Mouse (Mus musculus) liver, embryonic 11.5 days (tissue): ENCODE measurements around the gene Eif3c. TPM values are rescaled to one million over a fixed set of nuclear protein-coding genes. Genes with fewer than 3 reads are reported as not detected.

Source experiments
- ATAC-seq: fragments of 200-750 bp; cut with Nextera tagmentation; replicated peaks from 2 replicates; pipeline ENCODE4 v1.8.0; 2017; ENCODE audit warnings: moderate number of reproducible peaks, mild to moderate bottlenecking, moderate TSS enrichment, moderate library complexity; ENCODE audit not compliant: low FRiP score
- DNase-seq: peaks from one replicate; pipeline ENCODE4 v3.0.0-alpha.2; 2017; ENCODE audit warnings: low spot score
- H3K27ac ChIP-seq: fragments of 300-500 bp; sonication (generic); 2 replicates; pipeline ENCODE4 v1.5.1; 2014; ENCODE audit warnings: mild to moderate bottlenecking, low read depth, low read length, control low read depth
- H3K27me3 ChIP-seq: fragments of 300-500 bp; sonication (generic); replicated peaks from 2 replicates; pipeline ENCODE4 v1.6.1; 2014; ENCODE audit warnings: low read length, mixed read lengths; ENCODE audit not compliant: control insufficient read depth, insufficient read depth
- H3K36me3 ChIP-seq: fragments of 300-500 bp; sonication (generic); 2 replicates; pipeline ENCODE4 v1.6.1; 2014; ENCODE audit warnings: mild to moderate bottlenecking, low read length, moderate library complexity, mixed read lengths; ENCODE audit not compliant: control insufficient read depth, insufficient read depth
- H3K4me1 ChIP-seq: fragments of 300-500 bp; sonication (generic); replicated peaks from 2 replicates; pipeline ENCODE4 v1.6.1; 2014; ENCODE audit warnings: low read length, mixed read lengths; ENCODE audit not compliant: control insufficient read depth, insufficient read depth
- H3K4me2 ChIP-seq: fragments of 300-500 bp; sonication (generic); 2 replicates; pipeline ENCODE4 v1.6.1; 2014; ENCODE audit warnings: mild to moderate bottlenecking, control low read depth, moderate library complexity
- H3K4me3 ChIP-seq: fragments of 300-500 bp; sonication (generic); 2 replicates; pipeline ENCODE4 v1.5.1; 2014; ENCODE audit warnings: low read depth, low read length, control low read depth
- H3K9ac ChIP-seq: fragments of 300-500 bp; sonication (generic); 2 replicates; pipeline ENCODE4 v1.6.1; 2014; ENCODE audit warnings: low read depth, low read length, control low read depth
- H3K9me3 ChIP-seq: fragments of 300-500 bp; sonication (generic); 2 replicates; pipeline ENCODE4 v1.6.1; 2016; ENCODE audit warnings: low read length, inconsistent platforms, mixed read lengths; ENCODE audit not compliant: control insufficient read depth
- WGBS: fragments of 180-500 bp; shearing (Covaris S2); extraction: QIAGEN DNeasy Blood & Tissue Kit; methylation state at CpG from one replicate; pipeline ENCODE4 v1.1.7; 2014; 5-methylcytosine and 5-hydroxymethylcytosine counted together
- polyA plus RNA-seq: library from polyadenylated mRNA; unstranded; fragments of >200 nt; fragmentation: Nextera tagmentation; extraction: Ambion mirVana; gene quantifications from 2 replicates; pipeline ENCODE4 v1.2.1, GENCODE M21; 2014

Gene Eif3c
- 195 and 201 TPM in 2 replicates for polyA plus RNA-seq

GRCm38 (mm10) chr7:126566094-126566765 is at the start of gene Eif3c:
Eif3c (minus strand) TSS chr7:126566411.
- peak within 1 kb of the TSS; percentile 67 for H3K27ac ChIP-seq
- H3K4me1 ChIP-seq, result peaks cover 6% of the 10 kb centered on the region; the same call in 1 of the 2 replicates
- DNase-seq, result peak; percentile 86
- ATAC-seq, result peak; percentile 98
- peak within 1 kb of the TSS; percentile 73 for H3K4me2 ChIP-seq
- H3K9me3 ChIP-seq, result no peaks in the 10 kb centered on the region
- WGBS, result under 1% methylated on average over 46 of the region's 46 CpGs
- peaks cover 28% of the 10 kb centered on the region for H3K36me3 ChIP-seq
- H3K4me3 ChIP-seq, result peak within 1 kb of the TSS; percentile 95
- no peaks in the 10 kb centered on the region for H3K27me3 ChIP-seq
- peak within 1 kb of the TSS; percentile 86 for H3K9ac ChIP-seq

DNA sequence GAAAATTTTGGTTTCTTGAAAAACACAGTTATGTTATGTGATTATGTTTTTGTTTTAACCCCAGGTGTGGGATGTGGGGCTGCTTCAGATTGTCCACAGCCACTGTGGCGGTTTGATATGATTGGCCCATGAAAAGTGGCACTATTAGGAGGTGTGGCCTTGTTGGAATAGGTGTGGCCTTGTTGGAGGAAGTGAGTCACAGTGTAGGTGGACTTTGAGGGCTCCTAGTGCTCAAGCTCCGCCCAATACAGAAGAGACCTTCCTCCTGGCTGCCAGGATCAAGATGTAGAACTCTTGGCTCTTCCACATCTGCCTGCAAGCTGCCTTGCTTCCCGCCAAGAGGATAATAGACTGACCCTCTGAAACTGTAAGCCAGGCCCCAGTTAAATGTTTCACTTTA is 46.5 kb upstream of the Eif3c start:
- no peaks in the 10 kb centered on the region for H3K36me3 ChIP-seq
- no peak for DNase-seq
- ATAC-seq, result no peak
- no peaks in the 10 kb centered on the region for H3K9me3 ChIP-seq
- 75% methylated on average over 3 of the region's 3 CpGs for WGBS
- H3K27me3 ChIP-seq, result no peaks in the 10 kb centered on the region
- H3K27ac ChIP-seq, result no peak overlapping the region
- H3K9ac ChIP-seq, result no peak overlapping the region
- no peak overlapping the region for H3K4me3 ChIP-seq
- H3K4me2 ChIP-seq, result no peak overlapping the region
- H3K4me1 ChIP-seq, result no peaks in the 10 kb centered on the region

GRCm38 (mm10) chr7:126607796-126608195 is 41.6 kb upstream of the Eif3c start:
- H3K36me3 ChIP-seq, result no peaks in the 10 kb centered on the region

GRCm38 (mm10) chr7:126607064-126607463 is 40.9 kb upstream of the Eif3c start:
- no peak overlapping the region for H3K27ac ChIP-seq
- WGBS, result 77% methylated on average over 3 of the region's 3 CpGs
- H3K36me3 ChIP-seq, result no peaks in the 10 kb centered on the region
- H3K4me1 ChIP-seq, result no peaks in the 10 kb centered on the region
- H3K27me3 ChIP-seq, result no peaks in the 10 kb centered on the region
- no peak for DNase-seq
- no peak overlapping the region for H3K4me3 ChIP-seq
- H3K4me2 ChIP-seq, result no peak overlapping the region
- H3K9ac ChIP-seq, result no peak overlapping the region
- no peaks in the 10 kb centered on the region for H3K9me3 ChIP-seq
- ATAC-seq, result no peak

More at GRCm38 (mm10) chr7:126607796-126608195, 41.6 kb upstream of the Eif3c start:
- no peak for DNase-seq
- H3K4me1 ChIP-seq, result no peaks in the 10 kb centered on the region
- 72% methylated on average over 5 of the region's 5 CpGs for WGBS
- no peak overlapping the region for H3K4me3 ChIP-seq
- H3K4me2 ChIP-seq, result no peak overlapping the region
- no peak overlapping the region for H3K9ac ChIP-seq
- no peaks in the 10 kb centered on the region for H3K27me3 ChIP-seq
- ATAC-seq, result no peak
- no peak overlapping the region for H3K27ac ChIP-seq
- H3K9me3 ChIP-seq, result no peaks in the 10 kb centered on the region

GRCm38 (mm10) chr7:126606611-126607010 is 40.4 kb upstream of the Eif3c start:
- H3K9ac ChIP-seq, result no peak overlapping the region
- H3K4me3 ChIP-seq, result no peak overlapping the region
- no peak for ATAC-seq
- no peak for DNase-seq
- no peaks in the 10 kb centered on the region for H3K27me3 ChIP-seq
- no peaks in the 10 kb centered on the region for H3K36me3 ChIP-seq
- no peak overlapping the region for H3K4me2 ChIP-seq
- no peaks in the 10 kb centered on the region for H3K9me3 ChIP-seq
- H3K4me1 ChIP-seq, result no peaks in the 10 kb centered on the region
- H3K27ac ChIP-seq, result no peak overlapping the region
- WGBS, result 75% methylated on average over 5 of the region's 5 CpGs

GRCm38 (mm10) chr7:126602650-126603049 is 36.4 kb upstream of the Eif3c start:
- DNase-seq (no peak), ATAC-seq (no peak)
- no peaks in the 10 kb centered on the region for H3K27me3 ChIP-seq
- H3K4me1 ChIP-seq, result no peaks in the 10 kb centered on the region
- no peaks in the 10 kb centered on the region for H3K36me3 ChIP-seq
- H3K4me3 ChIP-seq, result no peak overlapping the region
- 67% methylated on average over 3 of the region's 3 CpGs for WGBS
- no peaks in the 10 kb centered on the region for H3K9me3 ChIP-seq
- H3K27ac ChIP-seq, result no peak overlapping the region
- H3K9ac ChIP-seq, result no peak overlapping the region
- no peak overlapping the region for H3K4me2 ChIP-seq

- no peaks in the 10 kb centered on the region for H3K27me3 ChIP-seq
- no peak overlapping the region for H3K27ac ChIP-seq
- WGBS, result 39% methylated on average over 5 of the region's 5 CpGs
- no peak for DNase-seq
- H3K36me3 ChIP-seq, result no peaks in the 10 kb centered on the region
- H3K4me3 ChIP-seq, result no peak overlapping the region
- no peaks in the 10 kb centered on the region for H3K9me3 ChIP-seq
- H3K4me1 ChIP-seq, result no peaks in the 10 kb centered on the region
- H3K9ac ChIP-seq, result no peak overlapping the region
- H3K4me2 ChIP-seq, result no peak overlapping the region
- no peak for ATAC-seq
Measured at GRCm38 (mm10) chr7:126601896-126602295, 35.7 kb upstream of the Eif3c start.

DNA sequence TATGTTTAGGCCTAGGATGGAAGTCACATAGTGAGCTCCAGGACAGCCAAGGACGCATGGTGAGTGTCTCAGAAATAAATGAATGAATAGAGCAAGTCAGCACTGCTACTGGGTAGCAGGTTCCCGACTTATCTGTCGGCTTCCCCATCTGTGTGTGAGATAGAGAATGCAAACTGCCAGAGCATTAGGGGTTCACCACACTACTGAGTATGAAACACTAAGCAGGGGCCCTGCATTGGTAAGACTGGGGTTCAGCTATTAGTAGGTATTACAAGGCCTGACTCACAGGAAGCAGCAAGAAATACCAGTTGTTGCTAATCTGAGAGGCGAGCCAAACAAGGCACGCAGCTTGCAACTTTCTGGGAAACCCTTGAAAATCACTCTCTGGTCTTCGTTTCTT is 32.7 kb upstream of the Eif3c start:
- DNase-seq (no peak), ATAC-seq (no peak)
- no peak overlapping the region for H3K27ac ChIP-seq
- no peaks in the 10 kb centered on the region for H3K27me3 ChIP-seq
- H3K36me3 ChIP-seq, result no peaks in the 10 kb centered on the region
- H3K9me3 ChIP-seq, result no peaks in the 10 kb centered on the region
- no peak overlapping the region for H3K4me2 ChIP-seq
- H3K4me1 ChIP-seq, result no peaks in the 10 kb centered on the region
- no peak overlapping the region for H3K9ac ChIP-seq
- no peak overlapping the region for H3K4me3 ChIP-seq
- 69% methylated on average over 6 of the region's 6 CpGs for WGBS

GRCm38 (mm10) chr7:126596414-126596813 is 30.2 kb upstream of the Eif3c start:
- H3K27ac ChIP-seq, result no peak overlapping the region
- no peaks in the 10 kb centered on the region for H3K36me3 ChIP-seq
- WGBS, result 33% methylated on average over 6 of the region's 6 CpGs
- DNase-seq, result no peak
- no peaks in the 10 kb centered on the region for H3K27me3 ChIP-seq
- H3K4me3 ChIP-seq, result no peak overlapping the region
- ATAC-seq, result no peak
- no peaks in the 10 kb centered on the region for H3K9me3 ChIP-seq
- no peaks in the 10 kb centered on the region for H3K4me1 ChIP-seq
- H3K9ac ChIP-seq, result no peak overlapping the region
- no peak overlapping the region for H3K4me2 ChIP-seq
